Mouse (Mus musculus): ENCODE results near the gene Nprl2. TPM values are rescaled to one million over a fixed set of nuclear protein-coding genes. Genes with fewer than 3 reads are reported as not detected.

Nprl2 gene
- total and polyA plus RNA-seq, 3 experiments = 17.2 to 33.6 (median 22.1) TPM

GRCm38 (mm10) chr9:107526198-107527026, 15.6 kb upstream of the Nprl2 start:
- DNase-seq = peak; percentile 62 to 72
- no peak overlapping the region for H3K27ac ChIP-seq
- H3K4me3 ChIP-seq = 0 out of 2 replicates have a peak overlapping the region, but pooled peaks have one; percentile 14
- 14% methylated on average over 44 of the region's 44 CpGs for WGBS
- intact Hi-C loops (cut with DNase I) = no loop called here
- no peaks in the 10 kb centered on the region for H3K79me2 ChIP-seq (replicated peaks; ENCODE audit: control insufficient read depth, insufficient read depth, low read length)
- H3K27me3 ChIP-seq (ENCODE audit: control insufficient read depth, insufficient read depth, low read length) = peaks cover 8% of the 10 kb centered on the region; the same call in 1 of the 2 replicates
- H3K9ac ChIP-seq (ENCODE audit: low read depth, low read length) = no peak overlapping the region
- H3K4me1 ChIP-seq (ENCODE audit: control insufficient read depth, insufficient read depth, low read length) = no peaks in the 10 kb centered on the region
- no peaks in the 10 kb centered on the region for H3K36me3 ChIP-seq (ENCODE audit: control insufficient read depth, insufficient read depth, low read length)
- TF ChIP-seq CTCF (IDR thresholded peaks at IDR 0.05) (no peak), EP300 (IDR thresholded peaks at IDR 0.05; ENCODE audit: insufficient read depth, low read depth, low read length) (no peak), POLR2A (IDR thresholded peaks at IDR 0.05; ENCODE audit: insufficient read depth, low read depth, low read length) (no peak)

- Histone ChIP-seq H3K79me2 (replicated peaks; ENCODE audit: control insufficient read depth, insufficient read depth, low read length) (peaks cover 9% of the 10 kb centered on the region), H3K4me1 (ENCODE audit: control insufficient read depth, insufficient read depth, low read length) (peaks cover 13% of the 10 kb centered on the region), H3K27ac (peak within 1 kb of the TSS; percentile 91), H3K4me3 (peak within 1 kb of the TSS; percentile 89), H3K9ac (ENCODE audit: low read depth, low read length) (peak within 1 kb of the TSS; percentile 93), H3K36me3 (ENCODE audit: control insufficient read depth, insufficient read depth, low read length) (peaks cover 5% of the 10 kb centered on the region; the same call in 1 of the 2 replicates), H3K27me3 (ENCODE audit: control insufficient read depth, insufficient read depth, low read length) (no peaks in the 10 kb centered on the region)
- WGBS = under 1% methylated on average over 48 of the region's 48 CpGs
- peak; percentile 89 to 96 for DNase-seq
- TF ChIP-seq EP300 (IDR thresholded peaks at IDR 0.05; ENCODE audit: insufficient read depth, low read depth, low read length) = peak; percentile 52; the same call in 1 of the 2 replicates
- TF ChIP-seq CTCF (IDR thresholded peaks at IDR 0.05) = peak; percentile 57
- peak; percentile 80 for TF ChIP-seq POLR2A (IDR thresholded peaks at IDR 0.05; ENCODE audit: insufficient read depth, low read depth, low read length)
- intact Hi-C loops (cut with DNase I) = loop anchor here (1.0 to 10.0 kb wide), 2 partner anchors 8 to 639 kb away; partner anchors contain the start of genes Cyb561d2, Manf and Nprl2
These were observed 8.1 kb upstream of the Nprl2 start, which contains the start of gene Tmem115 for GRCm38 (mm10) chr9:107533791-107534407. Gene Tmem115 (plus strand): TSS chr9:107533945.

- TF ChIP-seq CTCF (IDR thresholded peaks at IDR 0.05) (no peak), EP300 (IDR thresholded peaks at IDR 0.05; ENCODE audit: insufficient read depth, low read depth, low read length) (no peak), POLR2A (IDR thresholded peaks at IDR 0.05; ENCODE audit: insufficient read depth, low read depth, low read length) (no peak)
- Histone ChIP-seq H3K4me1 (ENCODE audit: control insufficient read depth, insufficient read depth, low read length) (peaks cover 13% of the 10 kb centered on the region), H3K9ac (ENCODE audit: low read depth, low read length) (peak overlapping the region; percentile 93), H3K79me2 (replicated peaks; ENCODE audit: control insufficient read depth, insufficient read depth, low read length) (peaks cover 9% of the 10 kb centered on the region), H3K36me3 (ENCODE audit: control insufficient read depth, insufficient read depth, low read length) (peaks cover 5% of the 10 kb centered on the region; the same call in 1 of the 2 replicates), H3K4me3 (peak overlapping the region; percentile 89), H3K27me3 (ENCODE audit: control insufficient read depth, insufficient read depth, low read length) (no peaks in the 10 kb centered on the region), H3K27ac (peak overlapping the region; percentile 91)
- no peak for DNase-seq
- intact Hi-C loops (cut with DNase I) = loop anchor here (10.0 kb wide), 1 partner anchor 640 kb away; the partner anchor contains the start of gene Manf
- under 1% methylated on average over 40 of the region's 40 CpGs for WGBS
These were observed 7.4 kb upstream of the Nprl2 start for GRCm38 (mm10) chr9:107534408-107535202.

GRCm38 (mm10) chr9:107538231-107538630, 3.8 kb upstream of the Nprl2 start:
- no peak overlapping the region for H3K4me3 ChIP-seq
- peaks cover 5% of the 10 kb centered on the region; the same call in 1 of the 2 replicates for H3K36me3 ChIP-seq (ENCODE audit: control insufficient read depth, insufficient read depth, low read length)
- peaks cover 9% of the 10 kb centered on the region for H3K79me2 ChIP-seq (replicated peaks; ENCODE audit: control insufficient read depth, insufficient read depth, low read length)
- WGBS = 75% methylated on average over 7 of the region's 7 CpGs
- intact Hi-C loops (cut with DNase I) = loop anchor here (10.0 kb wide), 1 partner anchor 643 kb away; the partner anchor contains the start of gene Manf
- no peak for TF ChIP-seq CTCF (IDR thresholded peaks at IDR 0.05)
- no peak for TF ChIP-seq EP300 (IDR thresholded peaks at IDR 0.05; ENCODE audit: insufficient read depth, low read depth, low read length)
- TF ChIP-seq POLR2A (IDR thresholded peaks at IDR 0.05; ENCODE audit: insufficient read depth, low read depth, low read length) = no peak
- H3K9ac ChIP-seq (ENCODE audit: low read depth, low read length) = no peak overlapping the region
- H3K4me1 ChIP-seq (ENCODE audit: control insufficient read depth, insufficient read depth, low read length) = peaks cover 16% of the 10 kb centered on the region
- H3K27me3 ChIP-seq (ENCODE audit: control insufficient read depth, insufficient read depth, low read length) = no peaks in the 10 kb centered on the region
- H3K27ac ChIP-seq = no peak overlapping the region
- no peak for DNase-seq

GRCm38 (mm10) chr9:107538711-107539110, 3.3 kb upstream of the Nprl2 start:
- Histone ChIP-seq H3K27ac (no peak overlapping the region), H3K79me2 (replicated peaks; ENCODE audit: control insufficient read depth, insufficient read depth, low read length) (peaks cover 9% of the 10 kb centered on the region), H3K9ac (ENCODE audit: low read depth, low read length) (no peak overlapping the region), H3K4me3 (no peak overlapping the region), H3K27me3 (ENCODE audit: control insufficient read depth, insufficient read depth, low read length) (no peaks in the 10 kb centered on the region), H3K36me3 (ENCODE audit: control insufficient read depth, insufficient read depth, low read length) (peaks cover 5% of the 10 kb centered on the region; the same call in 1 of the 2 replicates), H3K4me1 (ENCODE audit: control insufficient read depth, insufficient read depth, low read length) (peaks cover 15% of the 10 kb centered on the region)
- intact Hi-C loops (cut with DNase I) = loop anchor here (10.0 kb wide), 1 partner anchor 644 kb away; the partner anchor contains the start of gene Manf
- 90% methylated on average over 3 of the region's 3 CpGs for WGBS
- DNase-seq = no peak
- TF ChIP-seq CTCF (IDR thresholded peaks at IDR 0.05) = no peak
- TF ChIP-seq POLR2A (IDR thresholded peaks at IDR 0.05; ENCODE audit: insufficient read depth, low read depth, low read length) = no peak
- TF ChIP-seq EP300 (IDR thresholded peaks at IDR 0.05; ENCODE audit: insufficient read depth, low read depth, low read length) = no peak
